Mouse (Mus musculus) intestine, postnatal 0 days (tissue): ENCODE measurements around the gene Gm572. TPM values are rescaled to one million over a fixed set of nuclear protein-coding genes. Genes with fewer than 3 reads are reported as not detected.

Experiments
- ATAC-seq: fragments of 200-750 bp; cut with Nextera tagmentation; 2 replicates; pipeline ENCODE4 v1.8.0; 2017; ENCODE audit warnings: mild to moderate bottlenecking, moderate TSS enrichment, moderate library complexity
- H3K27ac ChIP-seq: fragments of 300-500 bp; sonication (generic); 2 replicates; pipeline ENCODE4 v1.5.1; 2014; ENCODE audit warnings: mild to moderate bottlenecking, low read depth, low read length, moderate library complexity
- H3K27me3 ChIP-seq: fragments of 300-500 bp; sonication (generic); replicated peaks from 2 replicates; pipeline ENCODE4 v1.6.1; 2014; ENCODE audit warnings: low read length, mixed read lengths; ENCODE audit not compliant: control insufficient read depth, insufficient read depth
- H3K36me3 ChIP-seq: fragments of 300-500 bp; sonication (generic); 2 replicates; pipeline ENCODE4 v1.6.1; 2014; ENCODE audit warnings: mild to moderate bottlenecking, moderate library complexity; ENCODE audit not compliant: control insufficient read depth, insufficient read depth
- H3K4me1 ChIP-seq: fragments of 300-500 bp; sonication (generic); replicated peaks from 2 replicates; pipeline ENCODE4 v1.6.1; 2014; ENCODE audit warnings: antibody characterized with exemption, low read length, mixed read lengths; ENCODE audit not compliant: control insufficient read depth, insufficient read depth
- H3K4me2 ChIP-seq: fragments of 300-500 bp; sonication (generic); replicated peaks from 2 replicates; pipeline ENCODE4 v1.6.1; 2014; ENCODE audit warnings: low read depth, mild to moderate bottlenecking, moderate library complexity
- H3K4me3 ChIP-seq: fragments of 300-500 bp; sonication (generic); 2 replicates; pipeline ENCODE4 v1.5.1; 2014; ENCODE audit warnings: low read depth, low read length
- H3K9ac ChIP-seq: fragments of 300-500 bp; sonication (generic); 2 replicates; pipeline ENCODE4 v1.6.1; 2014; ENCODE audit warnings: mild to moderate bottlenecking, low read depth, low read length
- H3K9me3 ChIP-seq: fragments of 300-500 bp; sonication (generic); 2 replicates; pipeline ENCODE4 v1.6.1; 2016; ENCODE audit warnings: mixed run types; ENCODE audit not compliant: control insufficient read depth
- CTCF ChIP-seq: sonication (generic); IDR thresholded peaks from 2 replicates; pipeline ENCODE4 v1.5.1; 2016; ENCODE audit warnings: low read depth, mild to moderate bottlenecking, control low read depth, antibody characterized with exemption, moderate library complexity
- WGBS: fragments of 180-500 bp; shearing (Covaris S2); extraction: QIAGEN DNeasy Blood & Tissue Kit; methylation state at CpG from one replicate; pipeline ENCODE4 v1.1.7; 2014; 5-methylcytosine and 5-hydroxymethylcytosine counted together
- polyA plus RNA-seq: library from polyadenylated mRNA; unstranded; fragments of >200 nt; fragmentation: Nextera tagmentation; extraction: Ambion mirVana; gene quantifications from 2 replicates; pipeline ENCODE4 v1.2.1, GENCODE M21; 2015

Gm572 gene
- polyA plus RNA-seq, 1 experiment from 2014 or later: not detected

DNA sequence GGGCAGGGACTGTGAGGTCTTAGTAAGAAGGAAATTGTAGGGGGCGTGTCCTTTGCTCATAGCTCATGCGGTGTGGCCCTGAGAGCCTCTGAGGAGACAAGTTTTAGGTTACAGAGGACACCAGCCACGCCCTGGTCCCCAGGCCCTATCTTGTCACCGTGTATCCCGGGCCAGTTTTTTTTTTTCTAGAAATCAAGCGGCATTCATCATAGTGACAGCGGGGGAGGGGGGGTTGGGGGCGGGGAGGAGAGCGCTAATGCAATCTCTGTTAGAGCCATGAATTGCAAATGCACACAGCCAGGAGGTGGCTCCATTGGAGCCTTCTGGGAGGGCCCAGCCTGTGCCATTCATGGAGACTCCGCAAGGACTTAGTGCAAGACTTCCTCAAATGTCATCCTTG lies 68.2 kb downstream of the Gm572 start:
- Histone ChIP-seq H3K9me3 (no peaks in the 10 kb centered on the region), H3K4me3 (no peak overlapping the region), H3K9ac (no peak overlapping the region), H3K27me3 (0 out of 2 replicates have a peak, but pooled peaks cover 7% of the 10 kb centered on the region), H3K27ac (no peak overlapping the region), H3K4me2 (no peak overlapping the region), H3K36me3 (no peaks in the 10 kb centered on the region), H3K4me1 (no peaks in the 10 kb centered on the region)
- no peak for TF ChIP-seq CTCF
- no peak for ATAC-seq
- 26% methylated on average over 10 of the region's 10 CpGs for WGBS

DNA sequence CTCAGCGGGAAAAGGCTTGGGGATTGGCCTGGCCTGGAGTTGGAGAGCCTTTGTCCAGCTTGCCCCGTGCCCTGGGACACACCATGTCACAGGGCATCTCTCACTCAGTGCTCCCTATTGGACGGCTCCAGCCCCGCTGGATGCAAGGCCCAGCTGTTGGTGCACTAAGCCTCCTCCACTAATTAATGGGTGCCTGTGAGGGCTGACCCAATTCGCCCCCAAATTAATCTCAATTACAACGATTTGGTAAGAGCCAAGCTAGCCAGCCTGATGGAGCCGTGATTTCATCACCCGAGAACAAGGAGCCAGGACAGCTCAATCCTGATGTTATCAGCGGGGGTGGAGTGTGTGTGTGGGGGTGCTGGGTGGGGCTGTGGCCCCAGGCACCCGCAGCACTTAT lies 69.5 kb downstream of the Gm572 start:
- Histone ChIP-seq H3K9me3 (no peaks in the 10 kb centered on the region), H3K4me1 (no peaks in the 10 kb centered on the region), H3K27me3 (peaks cover 9% of the 10 kb centered on the region; the same call in 1 of the 2 replicates), H3K4me2 (no peak overlapping the region), H3K27ac (no peak overlapping the region), H3K4me3 (no peak overlapping the region), H3K36me3 (no peaks in the 10 kb centered on the region), H3K9ac (no peak overlapping the region)
- no peak for TF ChIP-seq CTCF
- WGBS: 63% methylated on average over 10 of the region's 10 CpGs
- no peak for ATAC-seq

DNA sequence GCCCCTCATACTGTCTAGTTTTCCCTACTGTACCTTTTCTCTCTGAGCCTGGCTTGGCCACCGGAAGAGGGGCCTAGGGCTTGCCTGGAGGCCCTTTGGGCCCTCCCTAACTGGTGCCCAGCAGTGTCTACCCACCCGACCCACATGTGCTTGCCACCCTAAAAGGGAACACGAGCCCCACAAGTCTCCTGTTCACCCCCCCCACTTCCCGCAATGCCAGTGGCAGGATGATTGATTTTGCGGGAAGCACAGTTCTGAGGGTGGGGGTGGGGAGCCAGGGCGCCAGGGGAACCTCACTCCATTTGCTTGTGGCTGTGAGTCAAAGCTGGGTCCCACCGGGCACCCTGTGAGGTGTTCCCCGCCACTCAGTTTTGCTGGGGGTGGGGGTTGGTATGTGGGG lies 70.9 kb downstream of the Gm572 start:
- Histone ChIP-seq H3K9ac (no peak overlapping the region), H3K4me1 (no peaks in the 10 kb centered on the region), H3K9me3 (no peaks in the 10 kb centered on the region), H3K27me3 (peaks cover 9% of the 10 kb centered on the region; the same call in 1 of the 2 replicates), H3K4me2 (no peak overlapping the region), H3K27ac (no peak overlapping the region), H3K4me3 (no peak overlapping the region), H3K36me3 (no peaks in the 10 kb centered on the region)
- ATAC-seq: no peak
- TF ChIP-seq CTCF: no peak
- 74% methylated on average over 8 of the region's 8 CpGs for WGBS

DNA sequence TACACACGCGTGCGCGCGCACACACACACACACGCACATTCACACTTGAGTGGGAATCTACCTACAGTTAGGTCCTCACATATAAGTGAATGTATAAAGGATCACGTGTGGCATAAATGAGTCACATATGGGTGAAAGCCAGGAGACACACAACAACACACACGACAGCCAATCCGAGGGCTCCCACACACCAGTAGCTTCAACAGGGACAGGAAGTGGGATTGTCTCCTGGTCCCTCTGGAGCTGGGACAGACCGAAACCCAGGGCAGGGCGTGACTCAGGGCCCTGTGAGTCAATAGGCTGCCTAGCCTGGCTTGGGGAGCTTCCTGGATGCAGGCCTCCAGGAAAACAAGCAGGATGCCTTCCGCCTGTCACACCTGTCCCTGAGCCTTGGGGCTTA lies 71.6 kb downstream of the Gm572 start:
- Histone ChIP-seq H3K4me3 (no peak overlapping the region), H3K36me3 (no peaks in the 10 kb centered on the region), H3K4me1 (no peaks in the 10 kb centered on the region), H3K4me2 (no peak overlapping the region), H3K27ac (no peak overlapping the region; the same call in 1 of the 2 replicates), H3K27me3 (peaks cover 15% of the 10 kb centered on the region; the same call in 1 of the 2 replicates), H3K9me3 (no peaks in the 10 kb centered on the region), H3K9ac (no peak overlapping the region)
- no peak for TF ChIP-seq CTCF
- 81% methylated on average over 12 of the region's 12 CpGs for WGBS
- ATAC-seq: no peak

DNA sequence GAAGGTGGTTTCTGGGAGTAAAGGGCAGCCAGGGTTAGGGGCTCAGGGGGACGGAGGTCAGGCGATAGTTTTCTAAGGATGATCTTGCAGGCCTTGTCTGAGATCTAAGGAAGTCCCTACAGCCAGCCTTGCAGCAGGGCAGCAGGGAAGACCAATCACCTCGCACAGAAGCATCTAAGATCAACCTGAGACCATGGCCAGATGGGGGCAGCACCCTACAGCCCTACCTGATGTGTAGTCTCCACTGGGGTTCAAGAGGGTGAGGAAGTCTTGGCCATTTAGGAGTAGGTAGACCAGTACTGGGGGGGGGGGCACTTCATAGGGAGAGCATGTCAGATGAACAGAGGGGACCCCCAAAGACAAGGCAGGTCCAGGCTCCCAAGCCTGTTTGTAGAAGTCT lies 72.3 kb downstream of the Gm572 start:
- no peak overlapping the region for H3K27ac ChIP-seq
- TF ChIP-seq CTCF: peak; percentile 71
- H3K27me3 ChIP-seq: peaks cover 17% of the 10 kb centered on the region; the same call in 1 of the 2 replicates
- no peaks in the 10 kb centered on the region for H3K4me1 ChIP-seq
- H3K9ac ChIP-seq: no peak overlapping the region
- H3K4me3 ChIP-seq: no peak overlapping the region
- 46% methylated on average over 3 of the region's 3 CpGs for WGBS
- H3K36me3 ChIP-seq: no peaks in the 10 kb centered on the region
- no peak for ATAC-seq
- H3K4me2 ChIP-seq: no peak overlapping the region
- H3K9me3 ChIP-seq: no peaks in the 10 kb centered on the region

Other genes starting within 250 kb of the Gm572 start
- 9.4 and 9.9 TPM in 2 replicates for gene Ubiad1, start 198.5 kb upstream of the Gm572 start, polyA plus RNA-seq
- gene Mtor, start 194.7 kb upstream of the Gm572 start, polyA plus RNA-seq: 12.7 and 14.3 TPM in 2 replicates
- 0.44 and 0.59 TPM in 2 replicates for gene Angptl7, start 142.9 kb upstream of the Gm572 start, polyA plus RNA-seq
- gene Exosc10, start 84.9 kb upstream of the Gm572 start, polyA plus RNA-seq: 21.1 and 22.4 TPM in 2 replicates
- 49.3 and 50.5 TPM in 2 replicates for gene Srm, start 51.8 kb upstream of the Gm572 start, polyA plus RNA-seq
- not detected in 2 replicates for gene Masp2, start 40.8 kb upstream of the Gm572 start, polyA plus RNA-seq
- 113 and 124 TPM in 2 replicates for gene Tardbp, start 16.3 kb upstream of the Gm572 start, polyA plus RNA-seq
- 5.6 and 6.6 TPM in 2 replicates for gene Casz1, start 161.1 kb downstream of the Gm572 start, polyA plus RNA-seq